8 mouse cellular contexts compared by ENCODE assay signal in genomic region chr5:9266280-9266923, GRCm38 (mm10). TPM values are rescaled to one million over a fixed set of nuclear protein-coding genes. Genes with fewer than 3 reads are reported as not detected.
DNase-seq lines count a peak whose midpoint lies in the region; ATAC-seq and TF ChIP-seq lines count a peak whose summit lies in the region.

No protein-coding gene starts in this region.

- H3ac ChIP-seq in myocyte (ENCODE audit: control insufficient read depth, insufficient read length), result no peak overlapping the region

- ATAC-seq in kidney, embryonic 14.5 days (ENCODE audit: low FRiP score, low TSS enrichment), result no peak; the same call in none of the 2 replicates
- ATAC-seq in Patski, result peak; percentile 44
- peak; percentile 20; the same call in 1 of the 2 replicates for ATAC-seq in embryonic facial prominence, embryonic 15.5 days (ENCODE audit: insufficient number of reproducible peaks, low FRiP score, low TSS enrichment, low read depth)
- peak; percentile 11; the same call in 1 of the 2 replicates for ATAC-seq in limb, embryonic 11.5 days (ENCODE audit: insufficient number of reproducible peaks, low FRiP score, low TSS enrichment, low read depth)

- peak overlapping the region; percentile 69 for H3K9ac ChIP-seq in kidney, embryonic 14.5 days (ENCODE audit: low read depth, low read length)
- H3K9ac ChIP-seq in embryonic facial prominence, embryonic 15.5 days, result peak overlapping the region; percentile 28
- peak overlapping the region; percentile 69 for H3K9ac ChIP-seq in limb, embryonic 11.5 days (ENCODE audit: low read length)

- H3K4me3 ChIP-seq in kidney, embryonic 14.5 days (ENCODE audit: low read length), result peak overlapping the region; percentile 70
- peak overlapping the region; percentile 67 for H3K4me3 ChIP-seq in embryonic facial prominence, embryonic 15.5 days (replicated peaks)
- peak overlapping the region; percentile 64 for H3K4me3 ChIP-seq in limb, embryonic 11.5 days (ENCODE audit: low read depth, low read length)
- H3K4me3 ChIP-seq in myocyte, result no peak overlapping the region

- TF ChIP-seq POLR2A in myocyte (IDR thresholded peaks at IDR 0.05; ENCODE audit: insufficient read length, low read depth), result no peak

- no peaks in the 10 kb centered on the region for H3K79me2 ChIP-seq in myocyte (ENCODE audit: control insufficient read depth, insufficient read depth)

- CTCF ChIA-PET in Patski (lab: Charles Lee), result no interaction called here

- H3K27ac ChIP-seq in kidney, embryonic 14.5 days (ENCODE audit: low read depth, low read length), result no peak overlapping the region
- H3K27ac ChIP-seq in embryonic facial prominence, embryonic 15.5 days (replicated peaks), result no peak overlapping the region
- H3K27ac ChIP-seq in limb, embryonic 11.5 days (replicated peaks; ENCODE audit: low read depth, low read length), result no peak overlapping the region

- no peaks in the 10 kb centered on the region for H3K27me3 ChIP-seq in kidney, embryonic 14.5 days (ENCODE audit: control insufficient read depth, insufficient read depth, low read length)
- peaks cover 24% of the 10 kb centered on the region for H3K27me3 ChIP-seq in Patski
- peaks cover 8% of the 10 kb centered on the region for H3K27me3 ChIP-seq in embryonic facial prominence, embryonic 15.5 days
- no peaks in the 10 kb centered on the region for H3K27me3 ChIP-seq in limb, embryonic 11.5 days (ENCODE audit: control insufficient read depth, insufficient read depth, low read length)
- H3K27me3 ChIP-seq in myocyte (ENCODE audit: control insufficient read depth, insufficient read depth, insufficient read length), result no peaks in the 10 kb centered on the region

- under 1% methylated on average over 29 of the region's 30 CpGs for WGBS in kidney, embryonic 14.5 days
- WGBS in embryonic facial prominence, embryonic 15.5 days, result under 1% methylated on average over 29 of the region's 30 CpGs
- WGBS in limb, embryonic 11.5 days, result 1% methylated on average over 27 of the region's 30 CpGs

- H3K9me3 ChIP-seq in kidney, embryonic 14.5 days (ENCODE audit: control insufficient read depth, low read length), result no peaks in the 10 kb centered on the region
- no peaks in the 10 kb centered on the region for H3K9me3 ChIP-seq in embryonic facial prominence, embryonic 15.5 days (replicated peaks)
- no peaks in the 10 kb centered on the region for H3K9me3 ChIP-seq in limb, embryonic 11.5 days (ENCODE audit: control insufficient read depth, low read length)

- peak overlapping the region; percentile 94 for H3K4me2 ChIP-seq in kidney, embryonic 14.5 days (replicated peaks; ENCODE audit: low read depth, low read length)
- H3K4me2 ChIP-seq in embryonic facial prominence, embryonic 15.5 days (replicated peaks), result peak overlapping the region; percentile 74
- peak overlapping the region; percentile 92 for H3K4me2 ChIP-seq in limb, embryonic 11.5 days (ENCODE audit: low read depth, severe bottlenecking)
- H3K4me2 ChIP-seq in myocyte (ENCODE audit: low read depth), result peak overlapping the region; percentile 42

- H3K36me3 ChIP-seq in kidney, embryonic 14.5 days (ENCODE audit: control insufficient read depth, insufficient read depth, low read length), result no peaks in the 10 kb centered on the region
- no peaks in the 10 kb centered on the region for H3K36me3 ChIP-seq in embryonic facial prominence, embryonic 15.5 days
- H3K36me3 ChIP-seq in limb, embryonic 11.5 days (ENCODE audit: control insufficient read depth, insufficient read depth, low read length), result no peaks in the 10 kb centered on the region
- H3K36me3 ChIP-seq in myocyte (ENCODE audit: control insufficient read depth, insufficient read depth), result no peaks in the 10 kb centered on the region

- POLR2A ChIA-PET in Patski (lab: Charles Lee), result no interaction called here

- TF ChIP-seq CTCF in Patski (IDR thresholded peaks at IDR 0.05), result no peak

- no peak for DNase-seq in kidney, postnatal 10 days
- no peak for DNase-seq in Patski (ENCODE audit: low read depth, low spot score)
- peak; percentile 70 for DNase-seq in limb, embryonic 11.5 days (ENCODE audit: low spot score)
- no peak for DNase-seq in gastrocnemius, adult 8-10 months (ENCODE audit: low spot score in 2 of 2)
- no peak for DNase-seq in spleen, postnatal 4 days (ENCODE audit: low spot score in 2 of 2)

- in situ Hi-C loops in Patski (cut with MboI; ENCODE audit: low pct_unique_long_range_greater_than_20kb), result no loop called here

- no peaks in the 10 kb centered on the region for H3K4me1 ChIP-seq in kidney, embryonic 14.5 days (ENCODE audit: control insufficient read depth, insufficient read depth, low read length)
- H3K4me1 ChIP-seq in embryonic facial prominence, embryonic 15.5 days, result peaks cover 10% of the 10 kb centered on the region
- H3K4me1 ChIP-seq in limb, embryonic 11.5 days (ENCODE audit: control insufficient read depth, insufficient read depth, low read length), result no peaks in the 10 kb centered on the region

TF ChIP-seq in myocyte, 11 proteins besides CTCF, POLR2A, EP300 and RAD21:
- no peak for TF ChIP-seq USF1 (IDR thresholded peaks at IDR 0.05; ENCODE audit: low read depth)
- TF ChIP-seq CEBPB (IDR thresholded peaks at IDR 0.05; ENCODE audit: insufficient read depth, poor library complexity, severe bottlenecking), result no peak
- no peak for TF ChIP-seq TCF3 (IDR thresholded peaks at IDR 0.05; ENCODE audit: insufficient read length, low read depth)
- no peak for TF ChIP-seq MYOG (IDR thresholded peaks at IDR 0.05; ENCODE audit: control insufficient read depth in 1 of 3, insufficient read depth in 1 of 3, insufficient read length in 2 of 3, low read depth in 2 of 3)
- no peak for TF ChIP-seq E2F4 (IDR thresholded peaks at IDR 0.05; ENCODE audit: insufficient read depth)
- TF ChIP-seq POLR2AphosphoS2 (IDR thresholded peaks at IDR 0.05; ENCODE audit: insufficient read length, low read depth), result no peak
- no peak for TF ChIP-seq REST (IDR thresholded peaks at IDR 0.05; ENCODE audit: insufficient read depth, insufficient read length)
- no peak for TF ChIP-seq MAX (IDR thresholded peaks at IDR 0.05; ENCODE audit: low read depth)
- no peak for TF ChIP-seq MYOD1 (IDR thresholded peaks at IDR 0.05; ENCODE audit: control insufficient read depth in 1 of 3, insufficient read length in 2 of 3, low read depth in 2 of 3)
- TF ChIP-seq TCF12 (IDR thresholded peaks at IDR 0.05; ENCODE audit: insufficient read depth, poor library complexity, severe bottlenecking), result no peak
- no peak for TF ChIP-seq SRF (IDR thresholded peaks at IDR 0.05; ENCODE audit: control insufficient read depth, insufficient read length, low read depth)
TF ChIP-seq in myocyte: peak in this region for 0.

RNA-seq across cellular contexts. Expression of gene 9330182L06Rik, which starts 0.5 kb away (rescaled TPM):
- polyA plus RNA-seq in kidney, embryonic 14.5 days (2014; fragmentation: Nextera tagmentation; extraction: Ambion mirVana), result 1.6 and 3.3 TPM in 2 replicates
- 1.8 TPM for polyA plus RNA-seq in Patski (2021)
- polyA plus RNA-seq in embryonic facial prominence, embryonic 15.5 days (2015; fragmentation: Nextera tagmentation; extraction: Ambion mirVana), result 2.6 and 3.1 TPM in 2 replicates
- polyA plus RNA-seq in limb, embryonic 11.5 days (2014; fragmentation: Nextera tagmentation; extraction: Ambion mirVana), result 2.4 and 2.7 TPM in 2 replicates
- not detected for polyA plus RNA-seq in myocyte (2012; fragmentation: generic; extraction: Trizol)
- total RNA-seq in gastrocnemius, adult 8-10 months (2022), result under 1 TPM in 2 of 4 experiments, not detected in 2; 0.13 to 0.29 TPM

Comparison
In these comparisons a context has a peak if more than half of its experiments do, and no peak if none do; other contexts are left out.
1. H3K4me2 ChIP-seq: peak in every context shown above with its lines; median percentile 94 in kidney, embryonic 14.5 days; 92 in limb, embryonic 11.5 days; 74 in embryonic facial prominence, embryonic 15.5 days; 42 in myocyte.